Mouse (Mus musculus) C2C12 (cell line): ENCODE measurements around the gene Muc15. TPM values are rescaled to one million over a fixed set of nuclear protein-coding genes. Genes with fewer than 3 reads are reported as not detected.

Experiments used
- H3K27me3 ChIP-seq: one replicate; pipeline ENCODE4 v1.6.1; 2011; ENCODE audit not compliant: control insufficient read depth, insufficient read depth, insufficient read length
- H3K36me3 ChIP-seq: one replicate; pipeline ENCODE4 v1.6.1; 2011; ENCODE audit not compliant: control insufficient read depth, insufficient read depth
- H3K4me3 ChIP-seq: one replicate; pipeline ENCODE4 v1.5.1; 2011; ENCODE audit warnings: mild to moderate bottlenecking, control low read depth; ENCODE audit not compliant: poor library complexity, insufficient read depth, severe bottlenecking
- H3K79me2 ChIP-seq: one replicate; pipeline ENCODE4 v1.6.1; 2011; ENCODE audit not compliant: control insufficient read depth, insufficient read depth
- H3K79me3 ChIP-seq: one replicate; pipeline ENCODE4 v1.6.1; 2011; ENCODE audit warnings: low read depth, control low read depth
- H3ac ChIP-seq: one replicate; pipeline ENCODE3; 2011; ENCODE audit warnings: low read depth; ENCODE audit not compliant: control insufficient read depth, insufficient read length
- CEBPB ChIP-seq: IDR thresholded peaks from one replicate; pipeline ENCODE4 v1.6.1; 2011; ENCODE audit warnings: low read depth, mild to moderate bottlenecking, control low read depth, moderate library complexity
- CTCF ChIP-seq: IDR thresholded peaks from one replicate; pipeline ENCODE4 v1.5.1; 2011; ENCODE audit not compliant: control insufficient read depth, insufficient read depth, insufficient read length
- FOSL1 ChIP-seq: IDR thresholded peaks from one replicate; pipeline ENCODE4 v1.8.0; 2011; ENCODE audit warnings: mild to moderate bottlenecking, low read length; ENCODE audit not compliant: poor library complexity, insufficient read depth, severe bottlenecking
- MAX ChIP-seq: IDR thresholded peaks from one replicate; pipeline ENCODE4 v1.6.1; 2011; ENCODE audit warnings: mild to moderate bottlenecking, control low read depth
- MYOD1 ChIP-seq: IDR thresholded peaks from one replicate; pipeline ENCODE4 v1.6.1; 2011; ENCODE audit warnings: low read depth; ENCODE audit not compliant: control insufficient read depth, insufficient read length
- MYOG ChIP-seq: IDR thresholded peaks from one replicate; pipeline ENCODE4 v1.6.1; 2011; ENCODE audit not compliant: control insufficient read depth, insufficient read length; ENCODE audit errors: extremely low read depth
- USF1 ChIP-seq: IDR thresholded peaks from one replicate; pipeline ENCODE4 v1.6.1; 2011; ENCODE audit warnings: low read depth, mild to moderate bottlenecking, control low read depth, moderate library complexity
- polyA plus RNA-seq: library from polyadenylated mRNA; unstranded; fragments of >200 nt; fragmentation: generic; extraction: Trizol; gene quantifications from one replicate; pipeline ENCODE4 v1.2.1, GENCODE M21; 2012; ENCODE audit warnings: missing spikeins

Gene Muc15
- polyA plus RNA-seq, 1 experiment, result not detected

DNA sequence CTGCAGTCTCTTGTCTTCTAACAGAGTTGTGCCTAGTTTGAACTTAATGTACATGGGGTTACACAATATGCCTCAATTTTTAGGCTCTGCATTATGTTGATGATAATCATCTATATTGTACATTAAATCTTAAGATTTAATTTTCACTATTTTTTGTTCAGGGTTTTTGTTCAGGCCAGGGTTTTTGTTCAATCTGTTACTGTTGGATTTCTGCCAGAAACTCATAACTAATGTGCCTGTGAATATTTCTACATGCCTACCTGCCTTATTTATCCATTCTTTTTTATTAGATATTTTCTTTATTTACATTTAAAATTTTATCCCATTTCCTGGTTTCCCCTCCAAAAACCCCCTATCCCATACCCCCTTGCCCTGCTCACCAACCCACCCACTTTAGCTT is 5.0 kb downstream of the Muc15 start:
- H3K4me3 ChIP-seq, result no peak overlapping the region
- no peak overlapping the region for H3ac ChIP-seq
- no peaks in the 10 kb centered on the region for H3K79me3 ChIP-seq
- no peaks in the 10 kb centered on the region for H3K79me2 ChIP-seq
- no peak for TF ChIP-seq CEBPB
- TF ChIP-seq CTCF, result no peak
- no peak for TF ChIP-seq MAX
- no peak for TF ChIP-seq FOSL1
- TF ChIP-seq USF1, result no peak
- TF ChIP-seq MYOD1, result no peak
- no peak for TF ChIP-seq MYOG
- H3K36me3 ChIP-seq, result no peaks in the 10 kb centered on the region
- no peaks in the 10 kb centered on the region for H3K27me3 ChIP-seq

GRCm38 (mm10) chr2:110737236-110737635 is 16.1 kb downstream of the Muc15 start:
- no peak overlapping the region for H3K4me3 ChIP-seq
- no peaks in the 10 kb centered on the region for H3K79me3 ChIP-seq
- TF ChIP-seq CTCF, result no peak
- no peak for TF ChIP-seq CEBPB
- TF ChIP-seq FOSL1, result no peak
- no peak for TF ChIP-seq MAX
- no peak for TF ChIP-seq USF1
- TF ChIP-seq MYOG, result no peak
- TF ChIP-seq MYOD1, result no peak
- no peaks in the 10 kb centered on the region for H3K79me2 ChIP-seq
- H3K27me3 ChIP-seq, result no peaks in the 10 kb centered on the region
- no peaks in the 10 kb centered on the region for H3K36me3 ChIP-seq
- H3ac ChIP-seq, result no peak overlapping the region

DNA sequence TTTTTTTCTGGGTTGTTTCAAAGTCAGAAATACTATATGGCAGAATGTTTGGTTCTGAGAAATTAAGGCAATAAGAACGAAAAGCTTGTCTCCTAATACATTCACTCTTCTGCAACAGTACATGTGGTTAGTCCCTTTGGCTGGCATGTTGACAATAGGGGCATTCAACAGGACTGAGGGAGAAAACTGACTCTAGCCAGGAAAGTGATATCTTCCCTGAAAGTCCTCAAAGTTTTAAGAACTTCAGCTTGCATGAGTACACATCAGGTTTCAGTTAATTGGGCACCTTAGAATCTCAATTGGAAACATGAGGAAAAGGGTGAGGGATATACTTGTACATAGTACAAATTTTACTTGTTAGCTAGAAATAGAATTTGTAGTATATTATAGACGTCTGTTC is 16.8 kb downstream of the Muc15 start:
- Histone ChIP-seq H3ac (no peak overlapping the region), H3K27me3 (no peaks in the 10 kb centered on the region), H3K79me3 (no peaks in the 10 kb centered on the region), H3K79me2 (no peaks in the 10 kb centered on the region), H3K36me3 (no peaks in the 10 kb centered on the region), H3K4me3 (no peak overlapping the region)
- no peak for TF ChIP-seq CEBPB
- TF ChIP-seq CTCF, result no peak
- no peak for TF ChIP-seq MAX
- TF ChIP-seq MYOD1, result no peak
- no peak for TF ChIP-seq FOSL1
- TF ChIP-seq USF1, result no peak
- TF ChIP-seq MYOG, result no peak

- TF ChIP-seq FOSL1 (no peak), USF1 (no peak), MAX (no peak), CTCF (no peak), MYOD1 (no peak), CEBPB (no peak), MYOG (no peak)
- H3K27me3 ChIP-seq, result no peaks in the 10 kb centered on the region
- no peaks in the 10 kb centered on the region for H3K79me3 ChIP-seq
- no peak overlapping the region for H3K4me3 ChIP-seq
- no peaks in the 10 kb centered on the region for H3K79me2 ChIP-seq
- H3ac ChIP-seq, result no peak overlapping the region
- H3K36me3 ChIP-seq, result no peaks in the 10 kb centered on the region
These were observed 18.6 kb downstream of the Muc15 start for GRCm38 (mm10) chr2:110739781-110740180.

- no peaks in the 10 kb centered on the region for H3K27me3 ChIP-seq
- H3K36me3 ChIP-seq, result no peaks in the 10 kb centered on the region
- no peak overlapping the region for H3K4me3 ChIP-seq
- no peaks in the 10 kb centered on the region for H3K79me2 ChIP-seq
- no peak for TF ChIP-seq MYOG
- no peak for TF ChIP-seq USF1
- no peak for TF ChIP-seq CTCF
- no peak for TF ChIP-seq CEBPB
- no peak overlapping the region for H3ac ChIP-seq
- H3K79me3 ChIP-seq, result no peaks in the 10 kb centered on the region
These were observed 19.4 kb downstream of the Muc15 start for GRCm38 (mm10) chr2:110740493-110740892.

DNA sequence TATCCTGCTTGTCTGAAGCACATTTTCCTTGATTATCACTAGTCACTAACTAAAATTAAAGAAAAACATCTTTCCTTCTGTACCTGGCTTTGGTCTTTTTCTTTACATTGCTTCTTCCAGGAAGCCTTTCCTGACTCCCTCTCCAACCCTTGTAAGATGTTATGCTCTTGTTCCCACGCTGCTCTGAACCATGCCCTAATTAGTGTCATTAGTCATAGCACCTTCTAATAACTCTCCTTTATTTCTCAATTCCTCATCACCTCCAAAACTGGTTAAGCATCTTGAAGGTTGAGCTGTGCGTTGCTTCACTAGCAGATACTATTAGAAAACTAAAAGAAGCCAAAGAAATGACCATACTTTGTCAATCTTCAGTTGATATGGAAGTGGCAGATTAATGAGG is 36.4 kb downstream of the Muc15 start:
- Histone ChIP-seq H3K27me3 (no peaks in the 10 kb centered on the region), H3K79me3 (no peaks in the 10 kb centered on the region), H3K79me2 (no peaks in the 10 kb centered on the region), H3ac (no peak overlapping the region), H3K4me3 (no peak overlapping the region), H3K36me3 (no peaks in the 10 kb centered on the region)
- TF ChIP-seq MYOG (no peak), FOSL1 (no peak), CTCF (no peak), CEBPB (no peak), MAX (no peak), MYOD1 (no peak), USF1 (no peak)
